Mouse (Mus musculus) left cerebral cortex, postnatal 10 days (tissue): ENCODE measurements at regions not wholly inside any gene's neighbourhood (a gene's known extent, or its start where the extent isn't known, plus 50 kb on each side); places are given as distances from the start of the nearest gene placed in this dataset.
A peak's percentile ranks its signal among the peaks of the same experiment; 100 is the strongest.

Experiments used
- DNase-seq, 2 experiments: peaks; one replicate each; pipeline ENCODE4 v3.0.0; 2021 to 2022; ENCODE audit warnings: low spot score in 2 of 2, mixed read lengths in 1 of 2; ENCODE audit errors: extremely low spot score in 1 of 2
- intact Hi-C: fragments of 180-260 bp; cut with DNase I; formaldehyde crosslinking; loops from one replicate; pipeline ENCODE4 v1.15.1; 2025

DNA sequence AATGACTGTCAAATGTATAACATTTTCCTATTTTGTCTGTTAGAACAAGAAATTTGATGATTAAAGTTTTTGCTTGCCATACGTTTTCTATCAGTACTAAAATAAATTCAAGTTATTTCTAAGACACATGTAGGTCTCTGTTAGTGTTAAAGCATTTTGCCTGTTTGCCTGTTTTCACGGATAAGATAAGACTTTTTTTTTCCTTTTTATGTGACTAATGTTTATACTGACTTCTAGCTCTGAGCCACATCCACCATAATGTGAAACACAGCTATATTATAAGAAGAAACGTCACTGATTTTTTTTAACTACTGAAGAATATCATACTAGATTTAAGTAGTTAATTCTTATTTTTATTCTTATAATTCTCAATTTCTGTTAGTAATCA is 1012.6 kb downstream of the Cdh8 start:
- intact Hi-C loops, result no loop called here
- no peak for DNase-seq

DNA sequence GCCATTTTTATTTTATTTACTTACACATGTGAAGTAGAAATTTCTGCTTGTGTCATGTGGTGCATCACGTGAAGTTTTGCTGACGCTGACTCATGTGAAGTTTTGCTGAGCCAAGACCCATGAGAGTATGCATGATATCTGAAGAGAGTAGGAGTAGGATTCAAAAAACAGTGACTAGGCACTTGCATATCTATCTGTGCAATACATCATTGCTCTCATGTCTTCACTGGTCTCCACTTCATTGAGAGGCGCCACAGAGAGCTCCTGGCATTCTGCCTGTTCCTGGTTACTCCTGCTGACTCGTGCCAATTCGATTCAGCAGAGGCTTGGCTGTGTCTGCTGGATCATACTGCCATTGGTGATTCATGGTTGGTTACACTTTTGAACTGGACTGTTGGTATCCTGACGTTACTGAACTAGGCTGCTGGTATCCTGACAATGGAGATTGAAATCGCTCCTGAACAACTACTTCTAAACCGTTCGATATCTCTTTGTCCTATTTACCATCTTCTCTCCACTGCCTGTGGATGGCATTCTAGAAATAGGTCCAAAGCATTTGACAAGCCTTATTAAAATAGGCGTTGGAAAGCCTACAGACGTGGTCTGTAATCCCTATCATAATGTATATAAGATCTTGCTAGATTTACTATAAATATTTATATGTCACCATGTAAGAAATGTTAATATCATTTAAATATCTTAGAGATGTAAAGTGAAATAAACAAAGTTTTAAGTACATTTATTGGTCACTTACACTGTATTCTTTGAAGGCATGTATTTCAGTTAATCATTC is 1013.2 kb downstream of the Cdh8 start:
- DNase-seq, result no peak
- intact Hi-C loops, result no loop called here

- intact Hi-C loops, result no loop called here
- DNase-seq, result no peak
Measured at GRCm38 (mm10) chr8:98381815-98382214, 1034.5 kb downstream of the Cdh8 start.

- intact Hi-C loops, result no loop called here
Measured at GRCm38 (mm10) chr8:98380387-98380786, 1035.9 kb downstream of the Cdh8 start.

DNA sequence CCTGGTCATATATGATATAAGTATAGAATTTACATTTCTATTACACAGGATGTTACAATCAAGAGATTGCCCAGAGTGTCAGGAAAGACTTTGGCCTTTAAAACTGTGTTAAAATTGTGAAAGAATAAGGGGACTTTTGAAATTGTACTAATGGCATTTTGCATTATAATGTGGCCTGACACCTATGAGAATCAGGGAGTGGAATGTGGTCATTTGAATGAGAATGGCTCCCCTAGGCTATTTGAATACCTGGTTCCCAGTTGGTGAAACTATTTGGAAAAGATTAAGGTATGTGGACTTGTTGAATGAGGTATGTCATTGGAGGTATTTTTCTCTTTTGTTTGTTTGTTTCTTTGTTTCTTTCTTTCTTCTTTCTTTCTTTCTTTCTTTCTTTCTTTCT is 1038.5 kb downstream of the Cdh8 start:
- no peak for DNase-seq
- intact Hi-C loops, result no loop called here

More at GRCm38 (mm10) chr8:98380387-98380786, 1035.9 kb downstream of the Cdh8 start:
- no peak for DNase-seq

- no peak for DNase-seq
- intact Hi-C loops, result no loop called here
Measured at GRCm38 (mm10) chr8:98372711-98373420, 1043.4 kb downstream of the Cdh8 start.

- peak in 1 of 2 experiments; percentile 1 for DNase-seq
- intact Hi-C loops, result no loop called here
Measured at GRCm38 (mm10) chr8:98365378-98366095, 1050.7 kb downstream of the Cdh8 start.

DNA sequence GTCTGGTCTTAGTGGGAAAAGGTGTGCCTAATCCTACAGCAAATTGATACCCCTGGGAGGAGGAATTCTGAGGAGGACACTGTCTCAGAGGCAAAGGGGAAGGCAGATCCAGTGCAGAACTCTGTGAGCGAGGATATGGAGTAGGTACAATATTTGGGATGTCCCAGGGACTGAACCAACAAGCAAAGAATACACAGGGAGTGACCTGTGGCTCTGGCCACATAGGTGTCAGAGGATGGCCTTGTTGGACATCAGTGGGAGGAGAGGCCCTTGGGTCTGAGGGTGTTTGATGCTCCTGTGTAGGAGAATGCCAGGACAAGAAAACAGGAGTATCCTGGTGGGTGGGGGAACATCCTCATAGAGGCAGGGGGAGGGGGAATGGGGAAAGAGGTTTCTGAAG is 1079.0 kb downstream of the Cdh8 start:
- intact Hi-C loops, result no loop called here
- DNase-seq, result no peak

GRCm38 (mm10) chr8:98309405-98309990 is 1106.8 kb downstream of the Cdh8 start:
- intact Hi-C loops, result no loop called here
- DNase-seq, result no peak

DNA sequence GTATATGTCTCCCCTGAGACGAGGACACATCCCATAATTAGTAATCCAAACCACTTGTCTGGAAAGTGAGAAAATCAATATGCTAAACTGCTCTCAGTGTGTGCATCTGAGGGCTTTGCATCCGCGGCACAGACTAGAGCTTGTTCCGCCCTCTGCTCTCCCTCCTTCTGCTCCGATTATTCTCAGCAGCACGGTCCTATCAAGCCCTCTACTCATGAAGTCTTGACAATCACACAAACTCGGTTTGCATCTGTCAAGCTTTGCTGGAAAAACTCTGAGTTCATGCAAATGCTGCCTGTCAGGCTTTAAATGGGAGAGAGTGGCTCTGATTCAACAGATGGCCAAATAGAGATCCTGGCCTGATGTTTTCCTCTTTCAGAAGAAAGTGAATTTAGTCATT is 1121.3 kb downstream of the Cdh8 start:
- intact Hi-C loops, result no loop called here
- DNase-seq, result peak in 1 of 2 experiments; percentile 7

- no peak for DNase-seq
Measured at GRCm38 (mm10) chr8:98260281-98260680, 1156.0 kb downstream of the Cdh8 start.

GRCm38 (mm10) chr8:98243328-98243926 is 1172.8 kb downstream of the Cdh8 start:
- intact Hi-C loops, result no loop called here
- no peak for DNase-seq

More at GRCm38 (mm10) chr8:98260281-98260680, 1156.0 kb downstream of the Cdh8 start:
- intact Hi-C loops, result no loop called here

DNA sequence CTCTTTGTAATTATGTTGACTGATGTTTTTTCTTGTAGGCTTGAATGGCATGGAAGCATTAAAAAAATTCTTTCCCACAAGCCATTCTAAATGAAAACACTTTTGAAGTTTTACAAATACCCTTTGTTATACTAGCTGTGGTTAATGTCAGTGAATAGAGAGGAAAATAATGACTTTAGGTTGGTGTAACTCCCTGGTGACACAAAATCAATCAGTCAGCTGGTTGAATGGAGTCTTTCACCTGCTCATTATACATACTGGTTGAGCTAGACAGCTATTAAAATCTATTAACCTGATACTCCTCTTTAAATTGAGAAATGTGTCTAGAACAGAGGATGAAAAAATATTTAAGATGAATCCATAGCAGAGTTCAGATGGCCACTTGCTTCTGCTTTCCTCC is 1202.3 kb downstream of the Cdh8 start:
- no peak for DNase-seq
- intact Hi-C loops, result no loop called here
